Mouse (Mus musculus) kidney, embryonic 15.5 days (tissue): ENCODE measurements around the gene Serbp1. TPM values are rescaled to one million over a fixed set of nuclear protein-coding genes. Genes with fewer than 3 reads are reported as not detected.

Experiments
- ATAC-seq: fragments of 200-750 bp; cut with Nextera tagmentation; replicated peaks from 2 replicates; pipeline ENCODE4 v1.8.0; 2017; ENCODE audit warnings: moderate TSS enrichment; ENCODE audit not compliant: low FRiP score
- H3K27ac ChIP-seq: fragments of 300-500 bp; sonication (generic); 2 replicates; pipeline ENCODE4 v1.5.1; 2015; ENCODE audit warnings: mild to moderate bottlenecking, inconsistent platforms
- H3K27me3 ChIP-seq: fragments of 300-500 bp; sonication (generic); 2 replicates; pipeline ENCODE4 v1.6.1; 2015; ENCODE audit warnings: inconsistent platforms
- H3K36me3 ChIP-seq: fragments of 300-500 bp; sonication (generic); 2 replicates; pipeline ENCODE4 v1.6.1; 2015; ENCODE audit warnings: inconsistent platforms
- H3K4me1 ChIP-seq: fragments of 300-500 bp; sonication (generic); 2 replicates; pipeline ENCODE4 v1.6.1; 2015; ENCODE audit warnings: inconsistent platforms
- H3K4me2 ChIP-seq: fragments of 300-500 bp; sonication (generic); 2 replicates; pipeline ENCODE4 v1.6.1; 2015; ENCODE audit warnings: moderate library complexity, mild to moderate bottlenecking, inconsistent platforms
- H3K4me3 ChIP-seq: fragments of 300-500 bp; sonication (generic); replicated peaks from 2 replicates; pipeline ENCODE4 v1.5.1; 2015; ENCODE audit warnings: mild to moderate bottlenecking, inconsistent platforms
- H3K9ac ChIP-seq: fragments of 300-500 bp; sonication (generic); 2 replicates; pipeline ENCODE4 v1.6.1; 2015; ENCODE audit warnings: mild to moderate bottlenecking, inconsistent platforms
- H3K9me3 ChIP-seq: fragments of 300-500 bp; sonication (generic); replicated peaks from 2 replicates; pipeline ENCODE4 v1.6.1; 2016; ENCODE audit warnings: inconsistent platforms
- WGBS: fragments of 180-500 bp; shearing (Covaris S2); methylation state at CpG from one replicate; pipeline ENCODE4 v1.1.7; 2015; ENCODE audit warnings: mixed read lengths; 5-methylcytosine and 5-hydroxymethylcytosine counted together
- polyA plus RNA-seq: library from polyadenylated mRNA; unstranded; fragments of >200 nt; fragmentation: Nextera tagmentation; extraction: Ambion mirVana; gene quantifications from 2 replicates; pipeline ENCODE4 v1.2.1, GENCODE M21; 2015

Gene Serbp1
- polyA plus RNA-seq, 1 experiment from 2014 or later, result 435 TPM

DNA sequence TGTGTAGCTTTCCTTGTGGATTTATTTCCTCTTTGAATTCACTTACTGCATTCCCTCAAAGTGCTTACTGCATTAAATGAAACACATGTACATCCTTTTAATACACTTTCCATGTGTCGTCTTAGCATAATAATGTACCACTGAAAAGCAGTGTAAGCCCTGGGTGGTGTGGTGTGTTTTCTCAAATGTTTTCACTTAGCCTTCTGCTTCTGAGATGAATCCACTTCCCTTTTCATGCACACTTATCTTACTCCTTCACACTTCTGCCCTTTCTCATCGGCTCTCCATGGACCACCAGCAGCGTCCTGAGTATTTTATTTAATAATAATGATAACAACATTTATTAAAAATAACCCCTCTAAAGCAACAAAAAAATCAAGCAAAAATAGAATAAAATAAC is 71.8 kb downstream of the Serbp1 start:
- Histone ChIP-seq H3K9me3 (no peaks in the 10 kb centered on the region), H3K27ac (no peak overlapping the region), H3K36me3 (no peaks in the 10 kb centered on the region), H3K4me2 (no peak overlapping the region), H3K27me3 (no peaks in the 10 kb centered on the region), H3K4me1 (no peaks in the 10 kb centered on the region), H3K9ac (no peak overlapping the region), H3K4me3 (no peak overlapping the region)
- no peak for ATAC-seq
- WGBS, result 85% methylated on average over 3 of the region's 3 CpGs

DNA sequence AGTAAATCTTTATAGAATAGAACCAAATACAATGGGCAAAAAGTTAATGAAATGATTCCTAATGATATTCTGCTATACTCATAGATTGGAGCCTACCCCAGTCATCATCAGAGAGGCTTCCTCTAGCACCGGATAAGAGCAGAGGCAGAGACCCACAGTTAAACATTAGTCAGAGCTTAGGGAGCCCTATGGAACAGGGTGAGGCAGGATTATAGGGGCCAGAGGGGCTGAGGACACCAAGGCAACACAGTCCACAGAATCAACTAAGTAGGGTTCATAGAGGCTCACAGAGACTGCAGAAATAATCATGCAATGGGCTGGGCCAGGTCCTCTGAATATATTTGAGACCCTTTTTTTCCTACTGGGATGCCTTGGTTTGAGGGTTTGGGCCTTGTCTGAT is 76.7 kb downstream of the Serbp1 start:
- Histone ChIP-seq H3K36me3 (no peaks in the 10 kb centered on the region), H3K9ac (no peak overlapping the region), H3K9me3 (no peaks in the 10 kb centered on the region), H3K27me3 (no peaks in the 10 kb centered on the region), H3K4me3 (no peak overlapping the region), H3K27ac (no peak overlapping the region), H3K4me2 (no peak overlapping the region), H3K4me1 (no peaks in the 10 kb centered on the region)
- 87% methylated on average over 1 of the region's 1 CpGs for WGBS
- ATAC-seq, result no peak

DNA sequence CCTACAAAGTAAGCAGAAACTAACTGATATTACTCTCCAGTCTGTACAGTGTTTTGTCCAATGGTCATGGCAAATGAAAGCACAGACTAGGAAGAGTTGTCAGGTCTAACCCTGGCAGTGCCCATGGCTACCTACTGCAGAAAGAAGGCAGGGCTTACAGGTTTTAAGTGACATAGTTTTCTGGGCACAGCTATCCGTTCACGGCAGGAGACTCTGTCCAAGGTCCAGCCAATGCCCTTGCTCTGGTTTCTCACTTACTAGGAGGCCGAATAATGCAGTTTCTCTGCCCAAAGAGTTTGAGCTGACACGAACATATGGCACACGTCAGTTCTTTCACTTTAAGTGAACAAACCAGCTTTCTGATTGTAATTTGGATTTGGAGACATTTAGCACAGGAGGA is 79.1 kb downstream of the Serbp1 start:
- H3K4me1 ChIP-seq, result no peaks in the 10 kb centered on the region
- H3K27me3 ChIP-seq, result no peaks in the 10 kb centered on the region
- no peaks in the 10 kb centered on the region for H3K9me3 ChIP-seq
- WGBS, result 58% methylated on average over 5 of the region's 5 CpGs
- no peak for ATAC-seq
- no peak overlapping the region for H3K4me2 ChIP-seq
- no peak overlapping the region for H3K27ac ChIP-seq
- no peak overlapping the region for H3K4me3 ChIP-seq
- no peaks in the 10 kb centered on the region for H3K36me3 ChIP-seq
- no peak overlapping the region for H3K9ac ChIP-seq

DNA sequence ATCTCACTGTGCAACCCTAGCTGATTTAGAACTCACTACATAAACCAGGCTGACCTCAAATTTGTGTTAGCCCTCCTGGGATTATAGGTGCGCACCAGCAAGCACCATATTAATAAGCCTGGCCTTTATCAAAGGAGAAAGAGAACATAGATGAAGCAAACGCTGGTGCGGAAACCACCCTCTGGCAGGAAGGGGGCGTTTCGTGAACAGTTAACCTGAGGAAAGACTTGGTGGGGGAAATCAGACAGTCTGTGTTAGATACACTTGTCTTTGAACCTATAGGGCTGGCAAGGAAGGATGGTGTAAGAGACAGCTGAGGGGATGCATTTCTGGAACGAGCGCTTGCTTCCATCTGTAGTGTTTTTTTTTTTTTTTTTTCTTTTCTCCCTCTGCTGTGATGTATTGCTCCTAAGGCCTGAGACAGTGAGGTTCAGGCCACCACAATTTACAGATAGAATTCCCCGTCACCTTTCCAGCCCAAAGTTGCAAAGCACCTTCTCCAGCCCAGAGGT is 79.9 kb downstream of the Serbp1 start:
- Histone ChIP-seq H3K9ac (no peak overlapping the region), H3K27me3 (no peaks in the 10 kb centered on the region), H3K9me3 (no peaks in the 10 kb centered on the region), H3K4me1 (no peaks in the 10 kb centered on the region), H3K27ac (no peak overlapping the region), H3K36me3 (no peaks in the 10 kb centered on the region), H3K4me2 (no peak overlapping the region), H3K4me3 (no peak overlapping the region)
- no peak for ATAC-seq
- 79% methylated on average over 8 of the region's 8 CpGs for WGBS

DNA sequence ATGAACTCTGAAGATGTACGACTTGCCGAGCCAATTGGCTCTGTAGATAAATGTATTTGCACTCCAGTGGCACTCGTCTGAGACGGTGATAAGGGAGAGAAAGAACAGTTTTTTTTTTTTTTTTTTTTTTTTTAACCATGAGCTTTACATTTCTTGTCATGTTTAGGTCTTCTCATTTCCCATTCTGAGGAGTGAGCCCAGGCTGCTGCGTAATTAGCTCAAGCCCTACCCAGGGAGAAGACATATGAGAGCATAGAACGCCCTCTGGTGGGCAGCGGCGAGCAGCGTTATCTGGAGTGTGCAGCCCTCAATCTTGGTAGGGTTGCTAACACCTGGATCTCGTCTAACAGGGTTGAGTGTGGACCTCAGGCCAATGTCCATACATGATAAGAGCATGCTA is 80.5 kb downstream of the Serbp1 start:
- no peaks in the 10 kb centered on the region for H3K36me3 ChIP-seq
- no peaks in the 10 kb centered on the region for H3K9me3 ChIP-seq
- 27% methylated on average over 10 of the region's 10 CpGs for WGBS
- H3K4me3 ChIP-seq, result no peak overlapping the region
- 0 out of 2 replicates have a peak, but pooled peaks have one; percentile 56 for ATAC-seq
- no peaks in the 10 kb centered on the region for H3K27me3 ChIP-seq
- H3K27ac ChIP-seq, result no peak overlapping the region
- H3K4me2 ChIP-seq, result no peak overlapping the region
- no peak overlapping the region for H3K9ac ChIP-seq
- H3K4me1 ChIP-seq, result no peaks in the 10 kb centered on the region

DNA sequence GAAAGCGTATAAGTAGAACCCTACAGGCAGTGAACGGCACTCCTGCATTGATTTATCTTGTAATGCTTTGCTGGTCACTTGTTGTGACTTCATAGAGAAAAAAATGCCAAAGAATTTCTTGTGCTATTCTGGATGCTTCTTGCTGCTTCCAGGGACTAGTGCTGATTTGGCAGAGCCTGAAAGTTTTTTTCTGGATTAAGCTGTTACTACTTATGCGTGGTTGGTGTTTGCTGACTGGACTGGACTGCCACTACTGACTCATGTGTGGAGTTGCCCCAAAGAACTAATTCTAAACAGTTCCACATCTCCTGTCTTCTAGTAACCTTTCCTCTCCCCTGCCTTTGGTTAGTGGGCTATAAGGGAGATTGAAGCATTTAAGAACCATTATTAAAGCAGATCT is 85.8 kb downstream of the Serbp1 start:
- Histone ChIP-seq H3K9me3 (no peaks in the 10 kb centered on the region), H3K27me3 (no peaks in the 10 kb centered on the region), H3K9ac (no peak overlapping the region), H3K27ac (no peak overlapping the region), H3K4me3 (no peak overlapping the region), H3K4me2 (no peak overlapping the region), H3K4me1 (no peaks in the 10 kb centered on the region), H3K36me3 (no peaks in the 10 kb centered on the region)
- no peak for ATAC-seq
- WGBS, result 71% methylated on average over 3 of the region's 3 CpGs

DNA sequence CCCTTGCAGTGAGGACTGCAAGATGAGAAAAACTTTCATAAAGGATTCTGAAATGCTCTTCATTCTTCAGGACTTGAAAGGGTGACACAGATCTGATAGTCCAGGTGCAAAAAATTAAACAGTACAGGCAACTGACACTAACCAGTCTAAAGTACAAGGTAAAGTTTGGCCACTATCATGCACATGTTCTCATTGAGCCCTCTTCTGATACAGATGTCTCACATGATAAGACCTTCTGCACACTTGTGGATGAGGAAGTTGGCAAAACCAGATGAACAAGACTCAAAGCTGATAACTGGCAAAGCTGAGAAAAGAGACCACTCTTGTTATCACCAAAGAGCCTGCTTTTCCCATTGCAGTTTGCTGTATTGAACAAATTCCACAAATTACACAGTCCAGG is 100.0 kb downstream of the Serbp1 start:
- ATAC-seq, result no peak

DNA sequence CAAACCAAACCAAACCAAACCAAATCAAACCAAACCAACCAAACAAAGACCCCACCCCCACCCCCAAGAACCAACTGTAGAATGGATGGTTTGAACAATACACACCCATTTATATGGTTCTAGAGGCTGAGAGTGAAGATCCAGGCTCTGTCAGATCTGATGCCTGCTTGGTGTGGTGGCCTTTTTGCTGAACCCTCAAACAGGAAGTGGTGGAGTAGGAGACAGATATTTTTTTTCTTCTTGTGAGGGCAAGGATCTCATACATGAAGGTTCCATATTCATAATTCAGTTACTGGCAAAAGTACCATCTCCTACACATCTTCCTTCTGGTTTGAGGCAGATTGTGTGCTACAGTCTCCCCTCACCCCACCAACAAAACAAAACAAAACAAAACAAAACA is 101.5 kb downstream of the Serbp1 start:
- no peaks in the 10 kb centered on the region for H3K4me1 ChIP-seq
- no peaks in the 10 kb centered on the region for H3K27me3 ChIP-seq
- H3K27ac ChIP-seq, result no peak overlapping the region
- no peak overlapping the region for H3K9ac ChIP-seq
- no peaks in the 10 kb centered on the region for H3K9me3 ChIP-seq
- H3K4me3 ChIP-seq, result no peak overlapping the region
- H3K36me3 ChIP-seq, result no peaks in the 10 kb centered on the region
- ATAC-seq, result no peak
- no peak overlapping the region for H3K4me2 ChIP-seq

More for the DNA sequence above, 100.0 kb downstream of the Serbp1 start:
- Histone ChIP-seq H3K27me3 (no peaks in the 10 kb centered on the region), H3K4me1 (no peaks in the 10 kb centered on the region), H3K27ac (no peak overlapping the region), H3K36me3 (no peaks in the 10 kb centered on the region), H3K4me3 (no peak overlapping the region), H3K9ac (no peak overlapping the region), H3K9me3 (no peaks in the 10 kb centered on the region), H3K4me2 (no peak overlapping the region)

Other genes starting within 250 kb of the Serbp1 start
- 32.7 and 41.2 TPM in 2 replicates for gene Gadd45a, start 200.7 kb upstream of the Serbp1 start, polyA plus RNA-seq
- gene Il12rb2, start 138.0 kb downstream of the Serbp1 start, polyA plus RNA-seq, result 0.05 TPM in 1 of 2 replicates, not detected in the other